Mouse (Mus musculus) spleen, embryonic (tissue): Measurements from ENCODE around the gene Atp2a3.

Experiments
- CTCF ChIA-PET: fragments of 350-600 bp; sonication (Branson Sonifier 250); formaldehyde crosslinking; loops from one replicate; lab custom pipeline; 2022; lab: Charles Lee

Atp2a3 gene

DNA sequence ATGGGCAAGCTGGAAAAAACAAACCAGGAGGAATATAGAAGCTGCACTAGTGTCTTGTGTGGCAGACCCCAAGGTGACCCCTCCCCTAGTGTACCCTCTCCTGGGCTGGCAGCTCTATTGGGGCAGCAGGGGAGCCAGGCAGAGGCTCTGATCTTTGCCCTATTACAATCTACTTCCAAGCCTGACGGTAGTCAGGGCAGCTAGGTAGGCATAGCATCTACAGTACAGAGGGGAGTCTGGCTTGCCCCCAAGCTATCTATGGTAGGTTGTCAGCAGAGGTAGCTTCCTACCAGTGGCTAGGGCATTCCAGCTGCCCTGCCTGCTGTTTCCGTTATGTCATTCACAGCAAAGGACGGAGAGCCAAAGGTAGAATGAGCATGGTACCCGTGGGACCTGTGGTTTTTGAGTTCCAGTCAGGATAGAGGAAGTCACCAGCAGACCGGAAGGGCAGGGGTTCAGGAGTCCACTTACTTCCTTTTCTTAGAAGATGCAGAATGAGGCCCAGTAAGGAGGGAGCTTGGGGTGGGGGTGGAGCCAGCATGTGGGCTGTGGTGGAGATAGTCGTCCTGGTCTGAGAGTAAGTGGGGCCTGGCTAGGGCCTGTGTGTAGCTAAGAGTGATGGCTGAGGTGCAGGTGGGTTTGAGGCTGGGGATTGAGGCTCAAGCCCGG is 63.4 kb downstream of the Atp2a3 start:
- CTCF ChIA-PET = no interaction called here

DNA sequence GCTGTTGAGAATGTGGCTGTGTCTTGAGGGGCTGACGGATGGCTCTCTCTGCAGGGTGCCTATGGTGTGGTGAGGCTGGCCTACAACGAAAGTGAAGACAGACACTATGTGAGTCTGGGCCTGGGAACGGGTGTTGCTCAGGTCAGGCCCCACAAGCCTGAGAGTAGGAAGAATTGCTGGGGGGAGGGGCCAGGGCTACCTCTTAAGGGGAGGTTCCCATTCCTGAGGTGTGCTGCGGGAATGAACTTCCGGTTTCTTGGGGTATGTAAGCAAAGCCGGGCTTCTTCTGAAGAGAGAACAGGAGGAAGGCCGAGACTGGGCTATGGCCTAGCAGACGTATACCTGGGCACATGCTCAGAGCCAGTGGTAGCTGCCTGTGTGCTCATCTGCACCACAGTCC is 66.0 kb downstream of the Atp2a3 start:
- CTCF ChIA-PET = no interaction called here

DNA sequence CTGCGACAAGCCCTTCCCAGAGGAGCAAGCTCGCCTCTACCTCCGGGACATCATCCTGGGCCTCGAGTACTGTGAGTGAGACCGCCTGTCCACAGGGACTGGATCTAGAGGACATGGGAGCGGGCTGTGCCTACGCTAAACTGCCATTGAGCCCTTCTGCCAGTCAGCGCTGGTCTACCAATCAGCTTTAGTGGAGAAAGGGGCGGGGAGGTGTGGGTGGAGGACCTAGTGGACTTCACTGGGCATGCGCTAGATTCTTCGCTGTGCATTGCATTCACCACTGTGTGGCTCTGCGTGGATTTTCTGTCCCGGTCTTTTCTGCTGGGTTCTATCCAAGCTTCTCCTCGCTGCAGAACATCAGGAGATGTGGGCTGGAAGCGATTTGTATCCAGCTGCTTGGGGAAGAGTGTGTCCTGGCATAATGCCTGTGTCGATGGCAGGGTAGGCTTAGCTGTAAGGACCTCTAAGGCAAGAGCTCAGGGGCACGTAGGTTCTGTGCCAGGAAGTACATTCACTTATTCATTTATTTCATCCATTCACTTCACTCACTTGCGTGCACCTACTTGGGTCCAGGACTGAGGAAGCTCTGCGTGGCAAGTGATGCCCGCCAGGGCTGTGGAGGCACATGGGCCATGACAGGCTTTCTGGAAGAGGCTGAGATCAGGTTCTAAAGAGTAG is 70.0 kb downstream of the Atp2a3 start:
- CTCF ChIA-PET = interaction anchor here (0.6 kb wide), 1 partner anchor 18 kb away, joined by 5 read pairs; no protein-coding TSS in a partner anchor

DNA sequence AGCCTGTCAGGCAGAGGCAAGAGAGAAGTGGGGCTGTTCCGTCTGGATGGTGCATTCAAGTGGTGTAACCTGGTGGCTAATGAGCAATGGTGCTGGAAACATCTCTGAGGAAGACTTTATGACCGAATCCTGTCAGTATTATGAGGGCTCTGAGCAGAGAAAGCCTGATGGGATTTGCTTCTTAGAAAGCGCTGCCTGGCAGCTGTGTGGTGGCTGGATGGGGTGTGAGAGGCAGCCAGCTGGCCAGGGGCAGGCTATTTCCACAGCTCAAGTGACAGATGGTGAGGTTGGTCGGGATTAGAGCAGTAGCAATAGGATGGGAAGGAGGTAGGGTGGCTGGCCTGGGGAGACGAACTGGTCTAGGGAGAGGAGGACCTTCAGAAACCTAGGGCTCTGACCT is 70.6 kb downstream of the Atp2a3 start:
- CTCF ChIA-PET = no interaction called here

DNA sequence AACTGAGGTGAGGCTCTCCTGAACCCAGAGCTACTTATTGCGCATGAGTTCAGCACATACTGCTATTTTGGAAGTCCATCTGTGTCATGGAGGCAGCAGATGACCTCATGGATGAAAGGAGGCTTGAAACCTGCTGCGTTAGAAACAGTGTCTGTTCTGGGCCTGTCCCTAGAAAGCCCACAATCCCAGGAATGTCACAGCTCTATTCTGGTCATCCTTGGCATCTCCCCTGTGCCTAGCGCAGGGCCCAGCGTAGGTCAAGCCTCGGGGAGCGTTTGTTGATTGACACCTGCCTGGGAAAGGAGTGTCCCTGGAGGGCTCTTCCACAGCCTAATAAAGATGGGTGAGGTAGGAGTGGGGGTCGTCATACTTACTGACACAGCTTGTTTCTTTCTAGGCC is 75.1 kb downstream of the Atp2a3 start:
- CTCF ChIA-PET = no interaction called here

DNA sequence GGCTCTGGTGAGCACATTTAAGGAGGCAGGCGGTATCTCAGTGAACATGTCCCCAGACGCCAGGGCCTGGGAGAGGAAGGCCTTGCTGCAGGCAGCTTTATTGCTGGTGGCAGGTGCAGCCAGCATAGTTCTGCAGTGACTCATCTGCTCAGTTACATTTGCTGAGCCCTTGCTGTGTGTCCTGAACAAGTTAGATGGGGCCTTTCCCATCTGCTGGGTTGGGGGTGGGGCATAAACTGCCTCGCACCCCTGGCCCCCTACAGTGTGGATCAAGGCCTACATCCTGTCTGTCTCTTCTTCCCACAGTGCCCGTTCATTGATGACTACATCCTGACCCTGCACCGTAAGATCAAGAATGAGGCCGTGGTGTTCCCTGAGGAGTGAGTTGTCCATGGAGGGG is 75.9 kb downstream of the Atp2a3 start:
- CTCF ChIA-PET = no interaction called here

DNA sequence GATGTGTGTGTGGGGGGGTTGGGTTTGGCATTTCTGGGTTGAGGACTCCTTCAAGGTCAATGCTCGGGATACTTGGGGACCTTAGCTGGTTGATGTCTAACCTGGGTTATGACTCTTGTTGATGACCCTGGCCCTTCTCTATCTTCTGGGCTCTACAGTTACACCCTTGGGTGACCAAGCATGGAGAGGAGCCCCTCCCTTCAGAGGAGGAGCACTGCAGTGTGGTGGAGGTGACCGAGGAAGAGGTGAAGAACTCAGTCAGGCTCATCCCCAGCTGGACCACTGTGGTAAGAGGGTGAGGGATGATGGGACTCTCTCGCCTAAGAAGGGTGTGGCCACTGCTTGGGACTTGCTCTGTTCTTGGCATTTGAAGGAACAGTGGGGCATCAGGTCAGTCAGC is 76.7 kb downstream of the Atp2a3 start:
- CTCF ChIA-PET = interaction anchor here (3.3 kb wide), 1 partner anchor 30 kb away, joined by 23 read pairs; no protein-coding TSS in a partner anchor

DNA sequence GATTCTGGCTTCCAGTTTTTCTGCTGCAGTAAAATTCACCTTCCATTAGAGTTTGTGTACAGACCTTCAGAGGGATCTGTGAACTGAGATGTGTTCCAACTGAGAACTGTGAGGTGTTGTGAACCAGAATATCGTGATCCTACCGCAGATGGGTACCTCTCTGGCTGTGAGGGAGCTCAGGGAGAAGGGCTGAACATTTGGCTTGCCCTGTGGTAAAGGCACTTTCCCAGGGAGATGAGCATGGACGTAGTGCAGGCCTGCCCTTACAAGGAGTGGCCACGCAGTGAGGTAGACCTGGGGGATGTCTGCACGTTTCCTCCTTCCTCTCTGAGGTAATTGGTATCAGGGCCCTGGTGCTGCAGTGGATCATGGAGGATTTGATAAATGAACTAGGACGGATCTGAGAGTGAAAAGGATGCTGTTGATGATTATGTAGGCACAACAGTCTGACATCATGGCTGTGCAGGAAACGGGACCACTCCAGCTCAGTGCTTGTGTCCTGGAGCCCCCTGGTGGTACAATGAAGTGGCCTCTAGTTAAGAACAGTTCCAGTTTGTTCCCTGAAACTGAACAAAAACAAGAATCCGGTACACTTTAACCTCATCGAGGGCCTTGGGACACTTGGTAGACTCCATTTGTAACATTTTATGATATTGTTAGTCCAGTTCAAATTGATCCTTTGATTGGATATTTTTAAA is 78.3 kb downstream of the Atp2a3 start:
- CTCF ChIA-PET = interaction anchor here (3.3 kb wide), 1 partner anchor 32 kb away, joined by 23 read pairs; no protein-coding TSS in a partner anchor
